Mouse (Mus musculus) lung, postnatal 4 days (tissue): ENCODE data around the gene Stpg4.
A peak's percentile ranks its signal among the peaks of the same experiment; 100 is the strongest.

Experiments
- DNase-seq, 2 experiments: peaks; one replicate each; pipeline ENCODE4 v3.0.0; 2021

Gene Stpg4

DNA sequence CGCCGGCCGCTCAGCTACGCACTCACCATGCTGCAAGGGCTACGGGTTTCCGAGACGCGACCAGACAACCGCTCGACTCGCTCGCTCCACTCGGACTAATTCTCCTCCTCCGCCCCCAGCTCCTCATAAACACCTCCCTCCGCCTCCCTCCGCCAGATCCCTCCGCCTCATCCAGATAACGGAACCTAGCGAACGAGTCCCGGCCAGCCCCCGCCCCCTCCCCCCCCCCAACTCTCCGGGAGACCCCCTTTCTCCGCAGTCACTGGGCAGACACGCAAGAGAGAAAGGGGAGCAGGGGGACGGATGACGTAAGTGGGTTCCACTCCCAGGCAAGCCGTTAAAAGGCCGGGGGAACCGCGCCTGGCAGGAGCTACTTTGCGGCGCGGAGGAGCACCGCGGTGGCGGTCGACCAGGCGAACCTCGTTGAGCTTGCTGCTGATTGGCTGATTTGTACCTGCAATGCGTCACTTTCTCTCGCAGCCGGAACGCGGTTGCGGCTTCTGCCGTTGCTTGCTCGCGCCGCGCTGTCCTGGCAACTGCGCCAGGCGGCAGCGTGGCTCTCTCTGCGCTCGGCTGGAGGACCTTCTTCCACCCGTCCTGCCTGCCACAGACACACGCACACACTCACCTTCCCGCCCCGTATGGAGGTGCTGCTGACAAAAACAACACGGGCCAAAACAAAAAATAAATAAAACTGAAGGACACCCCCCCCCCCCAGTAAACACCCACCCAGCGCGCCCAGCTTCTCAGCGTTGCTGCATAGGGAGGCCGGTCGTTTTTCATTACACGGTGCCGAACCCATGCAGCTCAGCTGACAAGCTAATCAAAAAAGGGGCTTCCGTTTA is 19.4 kb upstream of the Stpg4 start, which contains the start of gene Calm2:
Calm2 (minus strand) TSS at position 169 of the 845 bp plus-strand sequence.
- DNase-seq = peak; percentile 98

GRCm38 (mm10) chr17:87445917-87446766 is 18.6 kb upstream of the Stpg4 start:
- DNase-seq = peak; percentile 74 to 85

DNA sequence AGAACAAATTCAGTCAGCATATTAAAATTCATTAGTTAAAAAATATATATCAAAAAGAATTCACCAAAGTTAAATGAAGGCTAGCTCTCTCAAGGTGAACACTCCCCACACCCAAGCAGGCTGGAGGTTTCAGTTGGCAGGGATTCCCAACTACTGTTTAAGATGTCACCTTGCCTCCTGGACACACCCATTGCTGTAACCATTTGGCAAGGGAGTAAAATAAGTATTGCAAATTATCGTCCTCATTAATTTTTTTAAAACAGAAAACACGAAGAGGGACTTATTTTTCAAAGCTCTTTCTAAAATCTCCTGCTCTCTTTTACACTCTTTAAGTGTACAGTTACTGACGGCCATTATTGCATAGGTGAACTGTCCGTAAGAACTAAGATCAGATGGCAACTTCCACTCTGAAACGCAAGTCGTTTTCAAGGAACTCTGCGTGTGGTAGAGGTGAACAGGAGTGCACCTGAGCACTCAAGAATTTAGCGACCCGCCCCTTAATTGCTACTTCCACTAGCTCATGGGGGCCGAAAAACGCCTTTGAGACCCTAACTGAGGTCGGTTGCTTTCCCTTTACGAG is 17.9 kb upstream of the Stpg4 start:
- peak in 1 of 2 experiments; percentile 12 for DNase-seq

- no peak for DNase-seq
Observed at GRCm38 (mm10) chr17:87444763-87445162, 17.2 kb upstream of the Stpg4 start.

DNA sequence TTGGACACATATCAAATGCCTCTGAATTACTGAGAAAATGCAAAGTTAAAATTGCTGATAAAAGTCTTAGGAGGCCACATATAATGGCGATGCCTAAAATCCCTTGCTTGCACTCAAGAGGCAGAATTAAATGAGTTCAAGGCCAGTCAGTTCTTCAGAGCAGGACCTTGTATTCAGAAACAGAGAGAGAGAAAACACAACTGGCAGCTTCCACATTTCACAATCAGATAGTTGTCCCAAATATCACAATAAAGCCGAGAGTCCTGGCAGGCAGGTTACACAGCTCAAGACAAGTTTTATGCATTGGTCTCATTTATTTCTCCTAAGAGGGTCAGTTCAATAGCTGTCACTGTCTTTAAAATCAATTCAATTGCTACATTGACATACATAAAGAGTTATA is 14.0 kb upstream of the Stpg4 start:
- no peak for DNase-seq

GRCm38 (mm10) chr17:87439441-87439840 is 11.9 kb upstream of the Stpg4 start:
- DNase-seq = no peak

- DNase-seq = no peak
Observed at GRCm38 (mm10) chr17:87433929-87434328, 6.4 kb upstream of the Stpg4 start.

GRCm38 (mm10) chr17:87432743-87433142 is 5.2 kb upstream of the Stpg4 start:
- DNase-seq = no peak

DNA sequence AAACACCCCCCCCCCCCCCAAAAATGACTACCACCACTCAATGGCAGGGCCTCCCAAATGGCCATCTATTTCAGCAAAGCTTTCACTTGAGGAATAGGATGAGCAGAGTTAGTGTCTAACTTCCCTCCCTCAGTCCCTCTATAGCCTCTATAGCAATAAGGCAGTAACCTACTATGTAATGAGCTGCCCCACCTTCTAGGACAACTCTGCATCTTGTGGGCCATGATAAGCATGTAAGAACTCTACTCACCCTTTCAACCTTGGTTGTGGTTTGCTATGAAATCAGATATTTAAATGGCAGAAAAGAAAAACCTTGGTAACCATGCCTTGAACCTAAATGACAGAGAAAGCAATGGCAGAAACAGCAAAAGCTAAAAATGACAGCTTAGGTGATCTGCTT is 4.8 kb upstream of the Stpg4 start:
- no peak for DNase-seq

DNA sequence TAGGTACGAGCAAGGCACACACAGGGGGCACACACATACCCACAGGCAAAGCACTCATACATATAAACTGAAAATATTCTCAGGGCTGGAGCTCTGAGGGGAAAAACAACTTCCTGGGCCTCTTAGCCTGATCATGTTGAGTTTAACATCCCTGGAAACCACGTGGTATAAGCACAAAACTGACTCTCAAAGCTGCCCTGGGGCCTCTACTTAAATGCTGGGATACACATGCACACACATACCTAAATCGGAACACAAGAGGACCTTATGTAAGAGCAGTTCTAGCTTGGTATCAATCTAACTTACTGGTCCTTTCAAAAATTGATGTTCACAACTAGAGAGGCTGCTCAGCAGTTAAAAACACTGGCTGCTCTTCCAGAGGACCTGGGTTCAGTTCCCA is 1.9 kb upstream of the Stpg4 start:
- DNase-seq = no peak

GRCm38 (mm10) chr17:87418082-87418481 is 9.5 kb downstream of the Stpg4 start:
- DNase-seq = no peak

GRCm38 (mm10) chr17:87406646-87407045 is 20.9 kb downstream of the Stpg4 start:
- DNase-seq = no peak

- peak in 1 of 2 experiments; percentile 38 for DNase-seq
Observed at GRCm38 (mm10) chr17:87405576-87405975, 22.0 kb downstream of the Stpg4 start.

DNA sequence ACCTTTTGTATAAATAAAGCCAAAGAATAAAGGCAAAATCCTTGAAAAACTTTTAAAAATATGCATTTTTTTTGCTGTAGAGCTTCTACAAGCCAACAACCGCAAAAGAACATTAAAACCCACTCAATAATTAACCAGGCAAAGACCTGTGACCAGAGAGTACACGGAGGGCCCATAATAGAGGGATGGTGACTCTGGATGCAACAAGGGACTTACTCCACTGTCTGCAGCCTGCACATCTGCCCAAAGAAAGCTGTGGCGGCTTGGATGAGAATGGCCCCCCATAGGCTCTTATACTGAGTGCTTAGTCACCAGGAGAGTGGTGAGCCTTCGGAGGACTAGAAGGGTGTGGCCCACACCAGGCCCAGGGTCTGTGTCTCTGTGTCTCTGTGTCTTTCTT is 24.1 kb downstream of the Stpg4 start:
- DNase-seq = no peak

GRCm38 (mm10) chr17:87402444-87402843 is 25.1 kb downstream of the Stpg4 start:
- DNase-seq = no peak

- DNase-seq = no peak
Observed at GRCm38 (mm10) chr17:87397088-87397487, 30.5 kb downstream of the Stpg4 start.

DNA sequence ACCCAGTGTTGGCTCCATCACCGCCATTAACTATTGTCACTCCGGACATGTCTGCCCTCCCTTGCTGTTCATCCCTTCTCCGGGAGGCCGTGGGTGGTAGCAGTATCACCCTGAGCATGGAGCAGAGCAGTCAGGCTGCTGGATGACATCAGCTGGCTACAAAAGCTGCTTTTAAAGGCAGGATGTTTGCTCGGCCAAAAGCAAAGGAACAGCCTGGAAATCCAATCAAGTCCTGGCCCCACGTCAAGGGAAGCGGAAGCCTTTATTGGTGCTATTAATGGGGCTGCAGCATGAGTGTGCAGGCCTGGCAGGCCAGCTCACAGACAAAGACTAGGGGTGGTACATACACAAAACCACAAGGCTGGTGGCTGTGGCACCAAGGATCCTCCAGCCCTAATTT is 36.3 kb downstream of the Stpg4 start:
- peak; percentile 61 to 69 for DNase-seq

- peak; percentile 52 to 63 for DNase-seq
Observed at GRCm38 (mm10) chr17:87387068-87387467, 40.5 kb downstream of the Stpg4 start.

DNA sequence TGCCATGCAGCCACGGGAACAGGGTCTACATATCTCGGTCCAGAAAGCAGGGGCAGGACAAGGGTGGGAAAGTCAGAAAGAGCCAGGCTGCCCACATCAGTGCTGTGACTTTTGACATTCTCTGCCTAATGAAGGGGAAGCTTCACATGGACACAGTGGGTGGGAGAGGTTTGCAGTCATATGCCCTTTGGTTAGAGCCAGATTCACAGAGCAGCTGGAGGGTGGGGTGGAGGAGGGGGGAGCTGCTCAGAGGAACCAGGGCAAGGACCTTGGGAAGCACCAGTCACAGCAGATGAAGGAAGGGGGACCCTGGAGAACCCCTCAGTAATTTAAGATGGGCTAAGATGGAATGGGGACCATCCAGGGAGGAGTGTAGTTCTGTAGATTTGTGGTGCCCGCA is 41.7 kb downstream of the Stpg4 start:
- DNase-seq = no peak

- DNase-seq = no peak
Observed at GRCm38 (mm10) chr17:87380681-87381080, 46.9 kb downstream of the Stpg4 start.

DNA sequence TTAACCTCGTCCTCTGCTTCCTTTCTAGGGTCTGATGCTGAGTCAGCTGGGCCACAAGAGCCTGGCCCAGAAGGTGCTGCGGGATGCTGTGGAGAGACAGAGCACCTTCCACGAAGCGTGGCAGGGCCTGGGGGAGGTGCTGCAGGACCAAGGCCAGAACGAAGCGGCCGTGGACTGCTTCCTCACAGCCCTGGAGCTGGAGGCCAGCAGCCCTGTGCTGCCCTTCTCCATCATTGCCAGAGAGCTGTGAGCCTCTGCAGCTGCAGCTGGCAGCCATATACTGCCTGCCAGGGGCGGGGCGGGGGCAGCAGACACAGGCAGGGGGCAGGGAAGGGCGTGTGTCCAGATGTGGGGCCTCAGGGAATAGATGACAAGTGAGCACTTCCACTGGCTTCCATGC is 47.7 kb downstream of the Stpg4 start:
- peak; percentile 53 to 84 for DNase-seq

GRCm38 (mm10) chr17:87379160-87379624 is 48.3 kb downstream of the Stpg4 start:
- no peak for DNase-seq
